Mouse (Mus musculus) liver, embryonic 15.5 days (tissue): Measurements from ENCODE around the gene Epm2aip1. TPM values are rescaled to one million over a fixed set of nuclear protein-coding genes. Genes with fewer than 3 reads are reported as not detected.

Source experiments
- ATAC-seq: fragments of 200-750 bp; cut with Nextera tagmentation; 2 replicates; pipeline ENCODE4 v1.8.0; 2017; ENCODE audit warnings: moderate number of reproducible peaks, mild to moderate bottlenecking, moderate library complexity; ENCODE audit not compliant: insufficient read depth
- H3K27ac ChIP-seq: fragments of 300-500 bp; sonication (generic); replicated peaks from 2 replicates; pipeline ENCODE4 v1.5.1; 2015; ENCODE audit warnings: mild to moderate bottlenecking, inconsistent platforms
- H3K27me3 ChIP-seq: fragments of 300-500 bp; sonication (generic); 2 replicates; pipeline ENCODE4 v1.6.1; 2015; ENCODE audit warnings: mild to moderate bottlenecking, inconsistent platforms
- H3K36me3 ChIP-seq: fragments of 300-500 bp; sonication (generic); replicated peaks from 2 replicates; pipeline ENCODE4 v1.6.1; 2015; ENCODE audit warnings: moderate library complexity, mild to moderate bottlenecking, inconsistent platforms
- H3K4me1 ChIP-seq: fragments of 300-500 bp; sonication (generic); replicated peaks from 2 replicates; pipeline ENCODE4 v1.6.1; 2015; ENCODE audit warnings: inconsistent platforms
- H3K4me2 ChIP-seq: fragments of 300-500 bp; sonication (generic); 2 replicates; pipeline ENCODE4 v1.6.1; 2015; ENCODE audit warnings: moderate library complexity, mild to moderate bottlenecking, inconsistent platforms
- H3K4me3 ChIP-seq: fragments of 300-500 bp; sonication (generic); replicated peaks from 2 replicates; pipeline ENCODE4 v1.5.1; 2015; ENCODE audit warnings: mild to moderate bottlenecking, inconsistent platforms
- H3K9ac ChIP-seq: fragments of 300-500 bp; sonication (generic); 2 replicates; pipeline ENCODE4 v1.6.1; 2015; ENCODE audit warnings: moderate library complexity, mild to moderate bottlenecking, inconsistent platforms
- H3K9me3 ChIP-seq: fragments of 300-500 bp; sonication (generic); replicated peaks from 2 replicates; pipeline ENCODE4 v1.6.1; 2016; ENCODE audit warnings: inconsistent platforms
- WGBS: fragments of 180-500 bp; shearing (Covaris S2); methylation state at CpG from one replicate; pipeline ENCODE4 v1.1.7; 2015; ENCODE audit warnings: mixed read lengths; ENCODE audit not compliant: insufficient replicate concordance; 5-methylcytosine and 5-hydroxymethylcytosine counted together
- polyA plus RNA-seq: library from polyadenylated mRNA; unstranded; fragments of >200 nt; fragmentation: Nextera tagmentation; extraction: Ambion mirVana; gene quantifications from 2 replicates; pipeline ENCODE4 v1.2.1, GENCODE M21; 2015

The Epm2aip1 gene
- 6.6 and 7.2 TPM in 2 replicates for polyA plus RNA-seq

GRCm38 (mm10) chr9:111271434-111272160 lies at the start of gene Epm2aip1, which contains the start of gene Mlh1:
Gene Epm2aip1 (plus strand): TSS chr9:111271929.
Gene Mlh1 (minus strand): TSS chr9:111271791.
- H3K9ac ChIP-seq = peak within 1 kb of the TSS; percentile 92
- H3K27me3 ChIP-seq = no peaks in the 10 kb centered on the region
- no peaks in the 10 kb centered on the region for H3K9me3 ChIP-seq
- H3K4me3 ChIP-seq = peak within 1 kb of the TSS; percentile 78
- peak; percentile 97 for ATAC-seq
- under 1% methylated on average over 64 of the region's 64 CpGs for WGBS
- H3K4me1 ChIP-seq = peaks cover 52% of the 10 kb centered on the region
- peak within 1 kb of the TSS; percentile 82 for H3K4me2 ChIP-seq
- peaks cover 27% of the 10 kb centered on the region for H3K36me3 ChIP-seq
- peak within 1 kb of the TSS; percentile 98 for H3K27ac ChIP-seq

- no peak overlapping the region for H3K4me3 ChIP-seq
- WGBS = 84% methylated on average over 5 of the region's 5 CpGs
- no peak overlapping the region for H3K9ac ChIP-seq
- H3K4me2 ChIP-seq = no peak overlapping the region
- H3K9me3 ChIP-seq = no peaks in the 10 kb centered on the region
- H3K36me3 ChIP-seq = peaks cover 67% of the 10 kb centered on the region
- no peak for ATAC-seq
- no peaks in the 10 kb centered on the region for H3K27me3 ChIP-seq
- H3K4me1 ChIP-seq = no peaks in the 10 kb centered on the region
- no peak overlapping the region for H3K27ac ChIP-seq
Measured at GRCm38 (mm10) chr9:111223406-111223805, 48.3 kb upstream of the Epm2aip1 start.

- Histone ChIP-seq H3K27me3 (no peaks in the 10 kb centered on the region), H3K9me3 (no peaks in the 10 kb centered on the region), H3K4me1 (no peaks in the 10 kb centered on the region), H3K4me3 (no peak overlapping the region), H3K36me3 (peaks cover 92% of the 10 kb centered on the region), H3K4me2 (no peak overlapping the region), H3K9ac (no peak overlapping the region), H3K27ac (no peak overlapping the region)
- no peak for ATAC-seq
- WGBS = 81% methylated on average over 5 of the region's 5 CpGs
Measured at GRCm38 (mm10) chr9:111228446-111228845, 43.3 kb upstream of the Epm2aip1 start.

- no peak overlapping the region for H3K4me3 ChIP-seq
- ATAC-seq = no peak
- no peaks in the 10 kb centered on the region for H3K9me3 ChIP-seq
- H3K27ac ChIP-seq = no peak overlapping the region
- no peaks in the 10 kb centered on the region for H3K4me1 ChIP-seq
- H3K27me3 ChIP-seq = no peaks in the 10 kb centered on the region
- no peak overlapping the region for H3K4me2 ChIP-seq
- H3K9ac ChIP-seq = no peak overlapping the region
- peaks cover 90% of the 10 kb centered on the region for H3K36me3 ChIP-seq
- 86% methylated on average over 9 of the region's 9 CpGs for WGBS
Measured at GRCm38 (mm10) chr9:111234701-111235100, 37.0 kb upstream of the Epm2aip1 start.

GRCm38 (mm10) chr9:111237726-111238125 lies 34.0 kb upstream of the Epm2aip1 start:
- no peak overlapping the region for H3K4me2 ChIP-seq
- ATAC-seq = no peak
- H3K9me3 ChIP-seq = no peaks in the 10 kb centered on the region
- H3K27ac ChIP-seq = no peak overlapping the region
- H3K4me3 ChIP-seq = no peak overlapping the region
- H3K9ac ChIP-seq = no peak overlapping the region
- H3K36me3 ChIP-seq = peaks cover 90% of the 10 kb centered on the region
- H3K4me1 ChIP-seq = no peaks in the 10 kb centered on the region
- no peaks in the 10 kb centered on the region for H3K27me3 ChIP-seq

- H3K27me3 ChIP-seq = no peaks in the 10 kb centered on the region
- ATAC-seq = no peak
- no peak overlapping the region for H3K4me2 ChIP-seq
- H3K9me3 ChIP-seq = no peaks in the 10 kb centered on the region
- peaks cover 90% of the 10 kb centered on the region for H3K36me3 ChIP-seq
- H3K9ac ChIP-seq = no peak overlapping the region
- no peaks in the 10 kb centered on the region for H3K4me1 ChIP-seq
- H3K27ac ChIP-seq = no peak overlapping the region
- no peak overlapping the region for H3K4me3 ChIP-seq
- 88% methylated on average over 4 of the region's 4 CpGs for whole genome bisulfite sequencing
Measured at GRCm38 (mm10) chr9:111239821-111240220, 31.9 kb upstream of the Epm2aip1 start.

GRCm38 (mm10) chr9:111243384-111243783 lies 28.3 kb upstream of the Epm2aip1 start:
- H3K4me2 ChIP-seq = no peak overlapping the region
- no peak overlapping the region for H3K27ac ChIP-seq
- ATAC-seq = no peak
- 85% methylated on average over 6 of the region's 6 CpGs for WGBS
- no peaks in the 10 kb centered on the region for H3K9me3 ChIP-seq
- H3K27me3 ChIP-seq = no peaks in the 10 kb centered on the region
- H3K9ac ChIP-seq = no peak overlapping the region
- H3K4me3 ChIP-seq = no peak overlapping the region
- peaks cover 82% of the 10 kb centered on the region for H3K36me3 ChIP-seq
- H3K4me1 ChIP-seq = no peaks in the 10 kb centered on the region

GRCm38 (mm10) chr9:111245546-111245945 lies 26.2 kb upstream of the Epm2aip1 start:
- Histone ChIP-seq H3K27me3 (no peaks in the 10 kb centered on the region), H3K27ac (no peak overlapping the region), H3K4me3 (no peak overlapping the region), H3K4me2 (no peak overlapping the region), H3K4me1 (no peaks in the 10 kb centered on the region), H3K9me3 (no peaks in the 10 kb centered on the region), H3K9ac (no peak overlapping the region), H3K36me3 (peaks cover 82% of the 10 kb centered on the region)
- ATAC-seq = no peak
- 77% methylated on average over 6 of the region's 6 CpGs for WGBS

- no peak overlapping the region for H3K4me2 ChIP-seq
- H3K9me3 ChIP-seq = no peaks in the 10 kb centered on the region
- no peak overlapping the region for H3K9ac ChIP-seq
- no peak overlapping the region for H3K4me3 ChIP-seq
- peaks cover 87% of the 10 kb centered on the region for H3K36me3 ChIP-seq
- H3K4me1 ChIP-seq = no peaks in the 10 kb centered on the region
- no peaks in the 10 kb centered on the region for H3K27me3 ChIP-seq
- H3K27ac ChIP-seq = no peak overlapping the region
- 84% methylated on average over 3 of the region's 3 CpGs for WGBS
- no peak for ATAC-seq
Measured at GRCm38 (mm10) chr9:111247682-111248246, 24.0 kb upstream of the Epm2aip1 start.

GRCm38 (mm10) chr9:111252161-111252869 lies 19.4 kb upstream of the Epm2aip1 start:
- H3K9me3 ChIP-seq = no peaks in the 10 kb centered on the region

GRCm38 (mm10) chr9:111260360-111260985 lies 11.3 kb upstream of the Epm2aip1 start:
- ATAC-seq = no peak
- Histone ChIP-seq H3K27ac (no peak overlapping the region), H3K9ac (no peak overlapping the region), H3K4me1 (no peaks in the 10 kb centered on the region), H3K9me3 (no peaks in the 10 kb centered on the region), H3K36me3 (peaks cover 87% of the 10 kb centered on the region), H3K4me2 (no peak overlapping the region), H3K27me3 (no peaks in the 10 kb centered on the region), H3K4me3 (no peak overlapping the region)
- WGBS = 54% methylated on average over 1 of the region's 1 CpGs

More at GRCm38 (mm10) chr9:111252161-111252869, 19.4 kb upstream of the Epm2aip1 start:
- Histone ChIP-seq H3K27me3 (no peaks in the 10 kb centered on the region), H3K4me2 (no peak overlapping the region), H3K36me3 (peaks cover 92% of the 10 kb centered on the region), H3K4me1 (no peaks in the 10 kb centered on the region), H3K4me3 (no peak overlapping the region), H3K27ac (no peak overlapping the region), H3K9ac (no peak overlapping the region)
- ATAC-seq = no peak
- WGBS = 55% methylated on average over 7 of the region's 7 CpGs
